Mouse (Mus musculus): ENCODE results near the gene Gm21972. TPM values are rescaled to one million over a fixed set of nuclear protein-coding genes. Genes with fewer than 3 reads are reported as not detected.
A peak's percentile ranks its signal among the peaks of the same experiment; 100 is the strongest.

The Gm21972 gene
- polyA plus RNA-seq (2017; shearing (Covaris generic)): not detected

DNA sequence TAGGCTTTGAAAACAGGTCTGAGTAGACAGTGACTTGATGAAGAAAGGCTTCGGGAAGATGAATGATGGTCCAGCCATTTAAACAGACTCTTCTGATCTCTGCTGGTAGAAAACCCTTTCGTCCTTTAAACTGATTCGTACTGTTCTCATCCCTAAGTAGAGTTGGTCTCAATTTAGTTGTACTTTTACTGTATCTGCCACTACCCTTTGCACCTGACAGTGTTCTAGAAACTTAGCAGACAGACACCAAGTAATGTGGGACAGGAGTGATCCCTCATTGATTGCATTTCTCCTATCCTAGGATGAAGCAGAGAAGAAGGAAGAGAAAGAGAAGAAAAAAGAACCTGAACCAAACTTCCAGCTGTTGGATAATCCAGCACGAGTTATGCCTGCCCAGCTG is at the start of gene Gm21972:
Gm21972 (plus strand) TSS at position 301 of the 400 bp plus-strand sequence.
- ATAC-seq: no peak

DNA sequence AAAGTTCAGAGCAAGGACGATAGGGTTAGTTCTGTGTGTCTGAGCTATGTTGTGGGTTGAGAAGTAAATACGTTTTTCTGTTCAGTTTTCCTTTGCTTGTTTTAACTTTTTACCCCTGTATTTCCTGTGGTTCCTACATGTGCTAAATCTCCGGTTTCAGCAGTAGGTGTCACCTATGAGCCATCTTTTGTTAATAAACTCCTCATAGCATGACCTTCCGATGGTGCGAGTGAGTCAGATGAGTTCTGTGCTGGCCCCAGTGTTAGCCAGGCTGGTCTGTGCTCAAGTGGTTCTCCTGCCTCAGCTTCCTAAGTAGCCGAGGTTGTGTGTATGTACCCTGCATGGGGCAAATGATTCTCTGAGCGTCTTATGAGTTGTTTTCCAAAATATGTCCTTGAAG is 39.0 kb upstream of the Gm21972 start:
- ATAC-seq: no peak

DNA sequence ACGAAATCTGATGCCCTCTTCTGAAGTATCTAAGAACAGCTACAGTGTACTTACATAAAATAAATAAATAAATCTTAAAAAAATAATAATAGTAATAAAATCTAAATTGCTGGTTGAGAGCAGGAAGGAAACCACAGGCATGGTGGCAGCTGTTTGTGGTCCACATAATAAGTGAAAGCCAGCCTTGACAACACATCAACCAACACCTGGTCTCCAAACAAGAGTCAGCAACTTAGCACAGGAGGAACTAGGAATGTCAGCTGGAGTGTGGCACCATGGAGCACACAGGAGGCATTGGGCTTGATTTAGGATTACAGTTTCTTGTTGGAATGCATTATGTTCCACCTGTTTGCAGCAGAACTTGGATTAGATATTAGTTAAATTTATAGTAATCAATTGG is 28.4 kb upstream of the Gm21972 start:
- ATAC-seq: no peak

DNA sequence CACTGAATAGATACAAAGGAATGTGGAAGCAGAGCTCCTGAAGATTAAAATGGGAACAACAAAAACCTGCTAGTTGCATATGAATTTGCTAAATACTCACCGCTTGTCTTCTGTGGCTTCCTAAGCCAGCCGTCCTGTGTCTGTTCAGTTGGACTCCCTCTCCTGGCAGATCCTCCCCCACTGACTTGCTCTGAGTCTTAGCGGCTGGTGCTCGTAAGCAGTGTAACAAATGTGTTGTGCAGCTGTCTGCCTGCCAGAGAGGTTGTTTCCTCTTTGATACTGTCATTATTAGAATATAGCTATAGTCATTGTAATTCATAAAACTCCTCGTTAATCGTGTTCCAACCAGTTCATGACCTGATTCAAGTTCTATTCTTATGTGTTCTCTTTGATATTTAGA is 21.7 kb upstream of the Gm21972 start, which contains the start of gene Htr2b:
Htr2b (minus strand) TSS at position 192 of the 400 bp plus-strand sequence.
- ATAC-seq: no peak

DNA sequence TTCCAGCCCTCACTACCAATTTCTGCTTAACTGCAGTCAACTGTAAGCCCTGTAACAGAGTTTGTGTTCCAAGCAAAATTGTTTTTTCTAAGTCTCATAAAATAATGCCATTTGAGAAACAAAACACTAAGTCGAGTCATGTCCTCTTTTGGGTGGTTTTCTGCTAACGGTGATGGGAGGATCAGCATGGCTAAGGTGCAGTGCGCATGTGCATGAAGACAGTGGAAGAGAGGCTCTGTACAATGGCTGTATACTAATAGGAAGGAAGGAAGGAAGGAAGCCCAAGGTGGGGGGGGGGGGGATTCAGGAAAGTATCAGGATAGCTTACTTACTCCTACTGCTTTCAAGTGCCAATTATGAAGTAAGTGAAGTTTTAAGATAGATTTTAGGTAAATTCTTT is 19.3 kb upstream of the Gm21972 start:
- no peak for ATAC-seq

DNA sequence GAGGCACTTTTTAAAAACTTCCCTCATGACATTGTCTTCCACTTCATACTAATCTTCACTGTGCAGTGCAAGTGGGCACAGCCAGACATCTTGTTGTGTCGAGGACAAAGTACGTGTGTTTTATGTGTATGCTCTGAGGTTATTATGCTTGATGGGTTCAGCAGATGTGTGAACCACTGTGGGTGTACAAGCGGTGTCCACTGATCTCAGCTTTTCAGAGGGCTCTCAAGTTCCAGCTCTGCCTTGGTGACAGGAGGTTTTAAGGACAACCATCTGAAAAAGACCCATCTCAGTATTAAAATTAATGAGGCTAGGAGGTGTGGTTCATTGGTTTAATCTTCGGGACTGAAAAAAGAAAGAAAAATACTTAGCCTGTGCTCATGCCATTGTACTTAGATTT is 13.9 kb upstream of the Gm21972 start:
- no peak for ATAC-seq

DNA sequence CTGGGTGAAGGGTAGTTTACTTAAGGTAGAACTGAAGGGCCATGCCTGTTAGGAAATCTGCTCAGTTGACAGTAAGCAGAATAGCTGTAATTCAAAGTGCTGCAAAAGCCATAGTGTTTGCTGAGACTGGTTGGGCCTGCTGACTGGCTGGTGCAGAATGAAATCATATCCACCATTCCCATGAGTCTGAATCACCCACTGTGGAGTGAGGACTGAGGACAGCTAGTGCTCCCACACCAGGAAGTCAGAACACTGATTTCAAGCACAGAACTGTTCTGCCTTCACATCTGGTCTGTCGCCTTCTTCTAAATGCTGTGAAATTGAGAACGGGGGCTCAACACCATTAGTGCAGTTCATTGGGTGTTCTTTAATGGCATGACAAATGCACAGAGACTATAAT is 7.4 kb upstream of the Gm21972 start:
- no peak for ATAC-seq

DNA sequence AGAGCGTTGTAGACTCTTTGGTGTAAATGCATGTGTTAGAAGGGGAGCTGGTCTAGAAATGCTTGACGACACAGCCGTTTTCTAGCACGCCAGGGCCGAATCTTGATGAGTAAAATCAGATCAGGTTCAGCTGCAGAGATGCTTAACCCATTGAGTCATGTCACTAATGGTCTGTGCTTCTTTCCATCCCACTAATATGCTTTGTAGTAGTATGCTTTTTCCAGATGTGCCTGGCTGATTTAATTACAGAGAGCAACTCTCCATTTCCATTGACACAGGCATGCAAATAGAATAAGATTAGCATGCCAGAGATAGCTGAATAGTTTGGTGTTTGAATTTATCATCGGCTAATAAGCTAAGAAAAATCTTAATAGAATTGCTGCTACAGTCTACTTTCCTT is 1.9 kb downstream of the Gm21972 start:
- no peak for ATAC-seq

DNA sequence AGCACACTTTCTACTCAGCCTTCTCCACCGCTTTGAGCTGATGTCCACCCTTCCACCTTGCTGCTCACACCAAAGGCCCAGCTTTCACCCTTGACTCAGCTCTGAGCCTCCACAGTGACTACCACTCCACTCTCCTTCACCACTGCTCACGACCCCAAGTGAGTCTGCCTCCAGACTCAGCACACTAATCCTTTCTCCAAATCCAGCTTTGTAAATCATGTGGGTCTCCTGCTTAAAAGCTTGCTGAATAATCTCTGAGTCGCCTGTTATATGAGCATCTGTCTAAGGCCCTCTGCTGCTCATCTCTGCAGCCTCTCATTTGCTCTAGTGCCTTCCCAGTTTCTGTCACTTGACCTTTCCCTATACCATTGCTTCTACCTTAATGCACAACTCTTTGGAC is 7.6 kb downstream of the Gm21972 start:
- no peak for ATAC-seq

DNA sequence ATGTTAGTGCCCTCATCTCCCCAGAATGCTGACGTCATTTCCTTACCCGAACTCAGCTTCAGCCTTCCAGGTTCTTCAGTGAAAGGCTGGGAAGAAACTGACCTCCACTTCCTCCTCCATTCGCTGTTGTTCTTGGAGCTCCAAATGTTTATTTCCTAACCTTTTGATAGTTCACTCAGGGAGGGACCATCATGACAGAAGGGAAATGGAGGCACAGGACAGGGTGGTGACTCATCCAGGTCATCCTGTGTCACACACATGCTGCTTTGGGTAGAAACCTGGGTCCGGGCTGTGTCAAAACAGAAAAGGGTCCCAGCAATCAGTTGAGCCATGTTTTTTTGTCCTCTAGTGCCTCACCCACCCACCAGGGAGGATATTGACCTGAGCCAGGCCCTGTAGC is 9.7 kb downstream of the Gm21972 start:
- no peak for ATAC-seq

DNA sequence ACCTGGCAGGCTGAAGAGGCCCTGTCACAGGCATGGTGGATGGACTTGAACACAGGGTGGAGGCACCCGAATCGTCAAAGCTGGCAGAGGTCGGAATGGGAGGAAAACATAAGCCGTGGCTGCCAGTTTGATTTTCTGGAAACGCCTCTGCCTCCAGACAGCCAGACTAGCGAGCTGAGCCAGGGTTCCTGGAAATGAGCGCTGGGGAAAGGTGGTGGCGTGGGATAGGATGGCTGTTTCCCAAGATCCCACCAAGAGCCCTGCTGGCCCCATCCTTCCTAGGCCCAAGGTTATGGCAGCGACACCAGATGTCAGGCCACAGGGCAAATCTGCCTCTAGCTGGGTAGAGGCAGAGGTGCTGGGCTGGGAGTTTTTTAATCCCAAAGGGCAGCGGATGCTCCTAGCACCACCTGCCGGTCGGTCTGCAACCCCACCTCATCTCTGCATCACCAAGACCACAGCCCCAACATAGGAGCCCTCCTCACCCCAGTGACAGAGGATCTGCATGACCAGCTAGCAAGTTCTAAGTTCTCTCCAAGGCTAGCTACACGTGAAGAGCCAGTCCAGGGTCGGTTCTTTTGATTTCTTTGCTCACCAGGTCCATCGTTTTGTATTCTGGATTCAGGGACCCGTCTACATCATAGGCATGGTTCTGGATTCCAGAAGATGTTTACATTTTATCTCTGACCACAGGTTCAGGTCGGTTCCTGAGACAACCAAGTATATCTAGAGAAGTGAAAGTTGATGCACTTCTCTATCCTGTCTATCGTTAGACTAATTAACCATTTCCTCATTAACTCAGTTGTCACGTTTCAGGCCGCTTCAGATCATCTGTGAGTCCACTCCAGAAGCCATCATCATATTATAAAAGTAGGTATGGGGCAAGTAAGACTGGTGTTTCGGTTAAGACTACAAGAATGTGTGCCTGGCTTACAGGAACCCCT is 10.8 kb downstream of the Gm21972 start:
- ATAC-seq: no peak

DNA sequence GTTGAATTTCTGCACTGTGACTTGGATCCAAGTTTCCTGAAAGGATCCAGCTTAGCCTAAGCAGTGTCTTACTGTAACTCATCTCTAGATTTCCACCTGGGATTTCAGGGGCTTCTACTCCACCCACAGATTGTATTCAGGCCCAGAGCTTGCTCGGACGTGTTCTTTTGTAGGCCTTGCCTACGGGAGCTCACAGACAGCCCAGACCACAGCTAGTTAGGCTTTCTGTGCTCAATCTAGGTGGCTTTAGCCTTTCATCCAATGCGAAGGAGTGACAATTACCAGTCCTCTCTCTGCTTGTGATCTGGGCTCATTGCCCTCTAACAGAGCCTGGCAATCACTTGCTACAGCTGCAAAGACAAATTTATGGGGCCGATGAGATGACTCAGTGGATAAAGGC is 12.9 kb downstream of the Gm21972 start:
- ATAC-seq: no peak

DNA sequence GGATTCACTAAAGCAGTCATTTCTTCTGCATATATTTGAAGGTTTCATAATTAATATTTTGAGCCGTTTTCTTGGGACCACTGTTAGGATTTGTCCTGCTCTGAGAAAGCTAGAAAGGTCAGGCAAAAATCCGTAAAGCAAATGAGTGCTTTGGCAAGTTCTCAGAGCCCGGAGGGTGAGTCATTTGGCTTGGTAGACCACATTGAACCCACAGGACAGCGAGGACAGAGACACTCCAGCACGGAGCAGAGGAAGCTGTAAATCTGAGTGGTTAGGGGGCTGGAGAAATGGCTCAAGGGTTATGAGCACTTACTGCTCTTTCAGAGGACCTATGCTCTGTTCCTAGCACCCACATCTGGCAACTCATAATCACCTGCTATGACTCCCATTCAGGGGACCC is 14.1 kb downstream of the Gm21972 start:
- ATAC-seq: no peak

DNA sequence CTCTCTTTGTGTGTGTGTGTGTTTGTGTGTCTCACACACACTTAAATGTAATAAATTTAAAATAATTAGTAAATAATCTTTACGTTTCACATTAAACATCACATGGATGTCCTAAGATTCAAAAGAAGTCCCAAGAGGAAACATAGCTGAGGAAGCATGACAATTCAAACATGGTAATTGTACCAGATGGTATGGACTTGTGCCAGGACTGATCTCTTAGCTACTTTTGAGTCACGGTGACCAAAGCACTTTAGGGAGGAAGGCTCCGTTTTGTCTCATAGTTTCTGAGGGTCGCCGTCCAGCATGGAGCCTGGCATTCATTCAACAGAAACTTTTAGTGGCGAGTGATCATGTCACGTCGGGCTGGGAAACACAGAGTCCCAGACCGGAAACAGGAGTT is 14.7 kb downstream of the Gm21972 start:
- ATAC-seq: no peak

DNA sequence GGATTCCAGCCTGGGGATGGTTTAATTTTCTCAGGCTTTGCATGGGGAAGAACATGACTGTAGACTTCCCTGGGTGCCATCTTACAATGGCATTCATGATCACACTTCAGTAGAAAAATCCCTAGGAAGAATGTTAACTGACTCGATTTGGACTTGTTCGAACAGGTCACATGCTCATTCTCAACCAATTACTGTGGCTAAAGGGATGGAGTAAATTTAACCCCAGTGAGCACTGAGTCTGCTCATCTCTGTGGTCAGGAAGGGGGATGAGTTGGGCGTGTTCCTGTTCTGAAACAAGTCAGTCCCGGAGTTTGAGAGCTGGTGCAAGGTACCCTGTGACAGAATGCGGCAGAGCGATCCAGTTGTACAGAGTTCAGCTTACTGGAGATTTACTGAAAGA is 17.5 kb downstream of the Gm21972 start:
- no peak for ATAC-seq

DNA sequence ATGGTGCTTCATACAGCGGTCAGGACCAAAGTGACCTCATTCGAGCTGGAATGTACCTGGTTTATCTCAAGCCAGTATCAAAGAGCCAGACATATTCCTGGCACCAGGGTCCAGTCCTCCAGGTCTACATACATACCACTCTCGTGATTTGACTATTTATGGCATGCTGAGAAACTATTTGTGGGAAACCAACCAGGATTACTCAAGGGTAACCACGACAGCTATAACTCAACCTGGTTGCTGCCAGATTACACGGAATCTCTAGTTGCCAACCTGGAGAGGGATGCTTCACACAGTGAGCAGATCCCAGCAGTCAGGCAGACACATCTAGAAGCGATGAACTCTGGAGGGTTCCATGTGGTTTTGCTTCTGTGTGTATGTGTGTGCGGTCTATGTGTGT is 17.9 kb downstream of the Gm21972 start:
- no peak for ATAC-seq

DNA sequence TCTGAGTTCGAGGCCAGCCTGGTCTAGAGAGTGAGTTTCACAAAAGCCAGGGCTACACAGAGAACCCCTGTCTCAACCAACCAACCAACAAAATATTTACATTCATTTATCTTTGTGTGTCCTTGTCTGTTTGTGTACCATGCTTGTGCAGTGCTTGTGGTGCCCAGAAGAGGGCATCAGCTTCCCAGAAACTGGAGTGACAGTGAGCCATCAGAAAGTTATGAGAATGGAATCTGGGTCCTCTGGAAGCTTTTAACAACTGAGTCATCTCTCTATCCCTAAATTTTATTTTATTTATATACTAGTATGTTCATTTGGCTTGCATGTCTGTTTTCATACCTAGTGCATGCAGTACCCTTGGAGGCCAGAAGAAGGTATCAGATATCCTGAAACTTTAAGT is 19.2 kb downstream of the Gm21972 start:
- no peak for ATAC-seq

DNA sequence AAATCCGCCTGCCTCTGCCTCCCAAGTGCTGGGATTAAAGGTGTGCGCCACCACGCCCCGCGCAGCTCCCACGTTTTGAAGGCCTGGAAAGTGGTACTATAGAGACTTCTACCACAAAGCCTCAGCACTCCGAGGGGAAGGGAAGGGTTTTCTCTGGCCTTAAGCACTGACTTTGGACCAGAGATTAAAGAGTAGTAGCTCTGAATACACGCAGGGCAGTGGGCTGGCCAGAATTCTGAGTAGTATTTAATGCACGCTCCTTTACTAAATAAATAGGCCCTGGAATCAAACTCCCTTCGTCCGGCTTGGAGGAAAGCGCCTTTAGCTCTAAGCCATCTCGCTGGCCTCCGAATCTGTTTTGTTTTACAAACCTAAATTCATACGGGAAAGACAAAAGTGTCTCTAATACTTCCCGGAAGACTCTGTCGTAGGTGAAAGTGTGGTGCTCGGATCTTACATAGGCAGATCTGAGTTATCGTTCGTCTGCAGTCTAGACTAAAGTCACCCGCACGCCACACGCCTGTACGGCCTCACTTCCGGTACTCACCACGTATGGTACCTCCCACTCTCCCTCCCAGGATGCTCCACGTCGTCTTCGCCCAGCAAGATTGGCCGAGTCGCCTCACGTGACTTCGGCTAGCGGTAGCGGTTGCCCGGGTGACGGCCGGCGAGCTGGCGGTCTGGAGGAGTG is 20.8 kb downstream of the Gm21972 start, which contains the start of gene Armc9:
Armc9 (plus strand) TSS at position 648 of the 691 bp plus-strand sequence.
- peak; percentile 100 for ATAC-seq

DNA sequence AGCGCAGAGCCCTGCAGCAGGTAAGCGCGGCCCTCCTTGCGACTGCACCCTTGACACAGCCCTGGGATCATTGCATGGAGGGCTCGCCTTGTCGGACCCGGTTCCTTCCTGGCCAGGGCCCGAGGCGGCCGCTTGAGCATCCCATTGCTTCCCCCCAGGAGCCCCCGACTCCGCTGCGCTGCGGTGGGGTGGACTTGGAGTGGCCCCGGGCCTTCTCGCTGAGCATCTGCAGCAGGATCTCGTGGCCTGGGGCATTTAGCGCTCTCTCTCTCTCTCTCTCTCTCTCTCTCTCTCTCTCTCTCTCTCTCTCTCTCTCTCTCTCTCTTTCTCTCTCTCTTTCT is 21.4 kb downstream of the Gm21972 start:
- peak; percentile 12 for ATAC-seq

DNA sequence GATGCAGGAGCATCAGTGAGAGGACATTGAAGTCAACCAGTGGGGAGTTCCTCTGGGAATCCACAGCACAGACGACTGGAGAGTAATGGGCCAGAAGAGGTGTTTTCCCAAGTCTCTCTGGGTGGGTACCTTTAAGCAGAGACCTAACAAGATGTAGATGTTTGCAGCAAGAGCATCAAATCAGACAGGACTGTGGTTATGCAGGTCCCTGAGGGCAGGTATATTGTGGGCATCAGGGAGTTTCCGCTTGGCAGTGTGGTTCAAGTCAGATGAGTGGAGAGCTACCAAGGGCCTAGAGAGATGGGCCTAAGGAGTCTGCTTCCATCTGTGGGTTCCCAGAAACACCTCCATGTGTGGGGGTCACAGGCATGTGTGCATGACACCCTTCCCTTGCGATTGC is 22.6 kb downstream of the Gm21972 start:
- no peak for ATAC-seq

DNA sequence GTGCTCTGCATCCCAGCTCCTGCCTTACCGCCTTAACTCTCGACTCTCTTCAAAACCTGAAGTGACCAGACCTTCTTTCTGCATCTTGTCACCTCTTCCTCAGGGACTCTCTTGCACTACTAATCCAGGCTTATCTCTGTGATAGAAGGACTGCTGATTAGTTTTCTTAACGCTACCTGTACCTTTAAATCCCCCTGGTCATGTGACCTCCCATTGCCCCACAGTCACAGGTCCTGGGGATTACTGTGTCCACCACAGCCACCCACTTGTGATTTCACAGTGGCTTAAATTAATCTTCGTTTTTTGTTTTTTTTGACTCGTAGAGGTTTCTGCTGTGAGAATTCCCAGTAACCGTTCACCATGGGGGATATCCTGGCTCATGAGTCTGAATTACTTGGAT is 23.2 kb downstream of the Gm21972 start:
- no peak for ATAC-seq

DNA sequence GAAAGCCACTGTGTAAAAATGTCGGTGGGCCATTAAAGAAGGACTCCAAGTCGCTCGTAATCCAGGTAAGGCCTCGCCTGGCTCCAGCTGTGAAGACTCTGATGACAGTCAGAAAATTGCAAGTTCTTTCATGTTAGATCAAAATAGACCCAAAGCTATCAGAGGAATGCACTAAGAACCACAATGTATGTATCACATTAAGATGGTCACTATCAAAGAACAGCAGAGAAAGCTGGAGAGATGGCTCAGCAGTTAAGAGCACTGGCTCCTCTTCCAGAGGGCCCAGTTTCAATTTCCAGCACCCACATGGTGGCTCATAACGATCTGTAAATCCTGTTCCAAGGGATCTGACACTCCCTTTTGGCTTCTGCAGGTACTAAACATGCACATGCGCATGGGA is 26.6 kb downstream of the Gm21972 start:
- ATAC-seq: no peak

DNA sequence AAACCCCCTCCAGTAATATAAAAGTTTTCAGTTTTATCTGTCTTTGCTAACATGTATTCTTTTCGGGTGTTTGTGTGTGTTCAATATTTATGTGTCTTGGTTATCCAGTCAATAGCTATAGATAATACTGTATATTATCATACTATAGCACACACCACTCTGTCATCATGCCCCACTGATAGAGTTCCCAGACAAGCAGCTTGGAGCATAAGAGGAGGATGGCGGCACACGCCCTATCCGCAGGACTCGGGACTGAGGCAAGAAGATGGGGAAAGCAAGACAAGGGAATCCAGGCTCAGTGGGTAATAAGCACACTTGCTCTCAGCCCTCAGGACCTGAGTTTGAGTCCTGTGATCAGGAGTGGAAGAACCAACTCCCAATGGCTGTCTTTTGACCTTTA is 27.0 kb downstream of the Gm21972 start:
- no peak for ATAC-seq

DNA sequence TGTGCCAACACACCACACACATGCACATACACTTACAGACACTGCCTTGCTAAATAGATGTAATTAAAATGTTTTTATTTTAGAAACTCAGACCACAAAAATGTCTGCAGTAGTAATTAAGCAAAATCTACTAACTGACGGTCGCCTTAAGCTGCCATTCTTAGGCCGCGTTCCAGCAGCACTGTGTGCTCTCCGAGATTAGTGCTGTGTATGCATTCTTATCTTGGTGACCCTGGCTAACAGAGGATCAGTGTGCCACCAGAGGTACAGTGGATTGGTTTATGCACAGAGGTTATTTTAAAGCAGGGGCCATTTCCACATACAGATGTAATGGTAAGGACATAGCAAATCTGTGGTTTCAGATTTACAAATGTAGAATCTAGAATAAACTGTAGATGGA is 27.6 kb downstream of the Gm21972 start:
- no peak for ATAC-seq
